Mouse (Mus musculus): ENCODE measurements around the gene Defb33.

The Defb33 gene

DNA sequence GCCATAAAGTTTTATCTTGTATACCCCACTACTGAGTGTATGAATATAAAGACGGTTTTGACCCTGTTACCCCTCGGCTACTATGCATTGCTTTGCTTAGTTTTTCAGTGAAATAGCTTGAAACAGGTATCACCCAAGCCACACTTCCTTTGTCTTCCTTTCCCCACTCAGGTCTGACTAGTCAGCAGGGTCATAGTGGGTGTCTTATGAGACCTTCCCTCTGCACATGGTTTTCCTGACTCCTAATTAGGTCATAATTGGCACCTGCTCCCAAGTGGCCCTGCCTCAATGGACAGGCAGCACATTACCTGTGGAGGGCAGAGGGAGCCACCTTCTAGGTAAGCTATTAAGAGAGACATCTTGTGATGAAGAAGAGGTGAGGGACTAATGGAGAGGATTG, at the start of gene Defb33:
Defb33 (plus strand) TSS at position 301 of the 400 bp plus-strand sequence.
- no peak for DNase-seq

DNA sequence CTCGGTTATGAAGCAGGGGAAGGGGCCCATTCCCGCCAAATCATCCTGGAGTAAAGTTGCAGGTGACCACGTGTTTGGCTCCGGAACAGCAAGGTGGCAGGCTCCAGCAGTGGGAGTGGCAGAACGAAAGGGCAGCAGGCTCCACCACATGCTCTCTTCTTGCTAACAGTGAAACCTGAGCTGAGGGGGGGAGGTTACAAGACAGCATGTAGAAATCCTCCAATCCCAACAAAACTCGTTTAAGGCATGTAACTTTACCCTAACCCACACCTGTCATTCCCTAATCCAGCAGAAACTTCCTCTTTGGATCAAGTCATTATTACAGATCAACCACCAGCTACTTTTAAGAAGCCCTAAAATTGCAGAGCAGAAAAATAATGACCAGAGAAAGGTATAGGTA, 17.9 kb upstream of the Defb33 start:
- no peak for DNase-seq

DNA sequence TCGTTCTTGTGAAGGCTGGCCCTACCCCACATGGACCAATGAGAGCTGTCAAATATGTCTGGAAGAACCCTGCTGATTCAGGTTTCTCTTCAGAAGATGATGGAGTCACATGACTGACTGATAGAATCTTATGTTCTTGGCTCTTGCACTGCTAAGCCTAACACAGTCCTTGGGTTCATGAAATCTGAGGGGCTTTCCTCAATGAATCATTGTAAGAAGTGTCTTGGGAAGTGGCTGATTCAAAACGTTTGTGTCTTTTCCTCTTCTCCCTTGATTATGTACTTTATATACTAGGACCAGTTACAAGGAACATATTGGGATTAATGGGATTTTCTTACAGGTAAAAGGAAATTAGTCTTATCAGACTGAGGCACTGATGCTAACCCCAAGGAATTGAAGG, 10.1 kb downstream of the Defb33 start, which contains the start of gene Gm15056:
Gm15056 (minus strand) TSS at position 101 of the 400 bp plus-strand sequence.
- no peak for DNase-seq

- DNase-seq, result no peak
Measured at GRCm38 (mm10) chr8:20907119-20907518, 14.7 kb downstream of the Defb33 start.

GRCm38 (mm10) chr8:20908256-20908655, 15.8 kb downstream of the Defb33 start:
- DNase-seq, result no peak

GRCm38 (mm10) chr8:20912288-20912687, 19.8 kb downstream of the Defb33 start:
- DNase-seq, result no peak

- DNase-seq, result no peak
Measured at GRCm38 (mm10) chr8:20921971-20922370, 29.5 kb downstream of the Defb33 start, which contains the start of gene Gm6040. TSS of gene Gm6040 (minus strand) at chr8:20922071.

DNA sequence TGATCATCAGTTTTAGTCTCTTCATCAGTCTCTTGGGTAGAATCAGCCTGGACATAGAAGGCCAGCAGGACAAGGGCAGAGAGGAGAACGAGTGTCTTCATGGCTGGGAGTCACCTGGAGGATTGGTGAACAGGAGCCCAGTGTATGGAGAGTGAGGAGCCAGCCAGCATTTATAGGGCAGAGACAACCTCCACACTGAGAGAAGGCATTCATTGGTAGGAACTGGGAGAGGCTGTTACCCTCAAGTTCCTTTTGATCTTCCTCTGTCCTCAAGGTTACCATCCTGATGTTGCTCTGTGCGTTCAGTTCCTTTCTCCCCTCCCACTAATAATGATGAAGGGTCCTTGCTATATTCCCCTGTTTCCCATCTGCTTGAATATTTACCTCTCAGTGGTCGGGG, 52.1 kb downstream of the Defb33 start, which contains the start of gene AY761185:
AY761185 (minus strand) TSS at position 101 of the 400 bp plus-strand sequence.
- DNase-seq, result no peak
